Comparison of ENCODE assay signal across 24 mouse cellular contexts in genomic region chr10:10544955-10545354, GRCm38 (mm10). TPM values are rescaled to one million over a fixed set of nuclear protein-coding genes. Genes with fewer than 3 reads are reported as not detected.
DNase-seq lines count a peak whose midpoint lies in the region; ATAC-seq lines count a peak whose summit lies in the region.
"Had no signal": no experiment of that assay in that cellular context is flagged by ENCODE, and none has a peak within 500 bp of the region (broad histone marks: within the 10 kb centered on the region; RNA-seq: fewer than 3 reads in every experiment).

No protein-coding gene starts in this region.

- no peak overlapping the region for H3K4me2 ChIP-seq in embryonic facial prominence, embryonic 14.5 days (ENCODE audit: low read depth, low read length)
- H3K4me2 ChIP-seq in forebrain, embryonic 14.5 days (ENCODE audit: low read length) = no peak overlapping the region

- no peaks in the 10 kb centered on the region for H3K4me1 ChIP-seq in embryonic facial prominence, embryonic 14.5 days (ENCODE audit: control insufficient read depth, insufficient read depth, low read length)
- H3K4me1 ChIP-seq in embryonic facial prominence, embryonic 10.5 days = 0 out of 2 replicates have a peak, but pooled peaks cover 4% of the 10 kb centered on the region
- H3K4me1 ChIP-seq in forebrain, embryonic 14.5 days (ENCODE audit: control insufficient read depth, insufficient read depth, low read length) = no peaks in the 10 kb centered on the region

- no peak overlapping the region for H3K27ac ChIP-seq in embryonic facial prominence, embryonic 14.5 days (replicated peaks; ENCODE audit: low read depth, low read length)
- H3K27ac ChIP-seq in embryonic facial prominence, embryonic 10.5 days (replicated peaks) = no peak overlapping the region
- H3K27ac ChIP-seq in forebrain, embryonic 14.5 days (ENCODE audit: low read depth, low read length) = no peak overlapping the region

- ATAC-seq in embryonic facial prominence, embryonic 14.5 days (ENCODE audit: low read depth) = peak; percentile 12; the same call in 1 of the 2 replicates
- ATAC-seq in frontal cortex, adult (ENCODE audit: low TSS enrichment) = peak; percentile 86
- ATAC-seq in forebrain, embryonic 14.5 days = no peak
- ATAC-seq: activated CD4-positive, CD25-positive, alpha-beta regulatory T cell, adult 4 months; CD4-positive, CD25-positive, alpha-beta regulatory T cell, adult 4 months; Patski had no signal

- H3K27me3 ChIP-seq in embryonic facial prominence, embryonic 14.5 days (replicated peaks; ENCODE audit: control insufficient read depth, insufficient read depth, low read length) = no peaks in the 10 kb centered on the region
- H3K27me3 ChIP-seq in embryonic facial prominence, embryonic 10.5 days (replicated peaks; ENCODE audit: low read depth, poor library complexity, severe bottlenecking) = no peaks in the 10 kb centered on the region
- no peaks in the 10 kb centered on the region for H3K27me3 ChIP-seq in forebrain, embryonic 14.5 days (replicated peaks; ENCODE audit: control insufficient read depth, insufficient read depth, low read length)
- H3K27me3 ChIP-seq: CH12.LX, Patski had no signal

- 84% methylated on average over 3 of the region's 3 CpGs for WGBS in embryonic facial prominence, embryonic 14.5 days
- 94% methylated on average over 3 of the region's 3 CpGs for WGBS in embryonic facial prominence, embryonic 10.5 days
- WGBS in forebrain, embryonic 14.5 days = 94% methylated on average over 3 of the region's 3 CpGs

- no peak for DNase-seq in embryonic facial prominence, embryonic 14.5 days (ENCODE audit: low spot score)
- no peak for DNase-seq in embryonic facial prominence, embryonic 10.5 days (ENCODE audit: low spot score)
- no peak for DNase-seq in frontal cortex, postnatal 14 days (ENCODE audit: low spot score in 2 of 2)
- DNase-seq in layer of hippocampus, adult 9-11 months = peak; percentile 29
- DNase-seq in layer of hippocampus, adult 18-20 months (ENCODE audit: low spot score in 2 of 2) = no peak
- peak; percentile 65 for DNase-seq in brain, adult 2 months (ENCODE audit: low read depth, low spot score)
- DNase-seq in forebrain, embryonic 14.5 days (ENCODE audit: low spot score) = no peak
- DNase-seq: adrenal gland, adult 2 months; adrenal gland, adult 8-10 months; adrenal gland, postnatal 10 days; adrenal gland, postnatal 14 days; adrenal gland, postnatal 25 days; adrenal gland, postnatal 36 days; B cell, adult 2 months; cerebellum, adult 11 months; cerebellum, adult 11-12 months; cerebellum, adult 18-20 months had no signal

- no peak overlapping the region for H3K9ac ChIP-seq in embryonic facial prominence, embryonic 14.5 days (ENCODE audit: low read depth, low read length)
- H3K9ac ChIP-seq in forebrain, embryonic 14.5 days (ENCODE audit: low read length) = no peak overlapping the region

- H3K9me3 ChIP-seq in embryonic facial prominence, embryonic 14.5 days (ENCODE audit: control insufficient read depth, low read length) = no peaks in the 10 kb centered on the region
- H3K9me3 ChIP-seq in embryonic facial prominence, embryonic 10.5 days = no peaks in the 10 kb centered on the region
- H3K9me3 ChIP-seq in forebrain, embryonic 14.5 days (replicated peaks; ENCODE audit: control insufficient read depth, low read length) = no peaks in the 10 kb centered on the region
- H3K9me3 ChIP-seq: G1E had no signal

- no peaks in the 10 kb centered on the region for H3K36me3 ChIP-seq in embryonic facial prominence, embryonic 14.5 days (ENCODE audit: control insufficient read depth, insufficient read depth, low read length)
- no peaks in the 10 kb centered on the region for H3K36me3 ChIP-seq in embryonic facial prominence, embryonic 10.5 days (replicated peaks)
- no peaks in the 10 kb centered on the region for H3K36me3 ChIP-seq in forebrain, embryonic 14.5 days (ENCODE audit: control insufficient read depth, insufficient read depth, low read length)
- H3K36me3 ChIP-seq: G1E had no signal

- H3K4me3 ChIP-seq in embryonic facial prominence, embryonic 14.5 days (ENCODE audit: low read depth, low read length) = no peak overlapping the region
- H3K4me3 ChIP-seq in embryonic facial prominence, embryonic 10.5 days = no peak overlapping the region
- no peak overlapping the region for H3K4me3 ChIP-seq in forebrain, embryonic 14.5 days (ENCODE audit: low read depth, low read length)

RNA-seq across cellular contexts. Expression of gene Rab32, which starts 13.1 kb away (rescaled TPM):
- polyA plus RNA-seq in embryonic facial prominence, embryonic 14.5 days (2014; fragmentation: Nextera tagmentation; extraction: Ambion mirVana) = 20.2 and 25.2 TPM in 2 replicates
- polyA plus RNA-seq in embryonic facial prominence, embryonic 10.5 days (2016; fragmentation: Nextera tagmentation; extraction: Ambion mirVana) = 7.0 and 7.9 TPM in 2 replicates
- 1 to 10 TPM; 3.8 to 3.9 TPM for total RNA-seq in layer of hippocampus, adult 18-20 months (2021)
- 4.9 and 5.3 TPM in 2 replicates for polyA plus RNA-seq in forebrain, embryonic 14.5 days (2014; fragmentation: Nextera tagmentation; extraction: Ambion mirVana)
- total RNA-seq: CH12.LX, MEL had no signal
- polyA plus RNA-seq: G1E had no signal

Comparison
In these comparisons a context has a peak if more than half of its experiments do, and no peak if none do; other contexts are left out.
1. DNase-seq: peak in layer of hippocampus, adult 9-11 months (single experiment) and brain, adult 2 months (single experiment); none in embryonic facial prominence, embryonic 14.5 days (single experiment), embryonic facial prominence, embryonic 10.5 days (single experiment), frontal cortex, postnatal 14 days (0 of 2), layer of hippocampus, adult 18-20 months (0 of 2) and forebrain, embryonic 14.5 days (single experiment).